21 mouse cellular contexts compared by ENCODE assay signal in genomic region chr19:21340563-21340962, GRCm38 (mm10).
DNase-seq lines count a peak whose midpoint lies in the region; ATAC-seq lines count a peak whose summit lies in the region.
"Had no signal": no experiment of that assay in that cellular context is flagged by ENCODE, and none has a peak within 500 bp of the region (broad histone marks: within the 10 kb centered on the region; RNA-seq: fewer than 3 reads in every experiment).

No protein-coding gene starts in this region.

- peak overlapping the region; percentile 27; the same call in 1 of the 2 replicates for H3K4me2 ChIP-seq in kidney, embryonic 16.5 days (replicated peaks; ENCODE audit: low read depth, low read length)
- H3K4me2 ChIP-seq: forebrain, embryonic 15.5 days; heart, embryonic 15.5 days; neural tube, embryonic 12.5 days had no signal

- H3K27me3 ChIP-seq in kidney, embryonic 16.5 days (ENCODE audit: insufficient read depth, low read length), result no peaks in the 10 kb centered on the region
- H3K27me3 ChIP-seq: forebrain, embryonic 15.5 days; heart, embryonic 15.5 days; neural tube, embryonic 12.5 days had no signal

- DNase-seq in kidney, postnatal 36 days, result no peak
- DNase-seq in right cerebral cortex, postnatal 25 days, result peak; percentile 8
- no peak for DNase-seq in right cerebral cortex, postnatal 4 days
- DNase-seq in gastrocnemius, adult 8-10 months (ENCODE audit: low spot score in 2 of 2), result peak; percentile 32 to 46
- no peak for DNase-seq in lung, adult 18-20 months
- DNase-seq in spleen, adult 18-20 months, result no peak
- DNase-seq: adrenal gland, postnatal 25 days; cerebellum, adult 9-11 months; embryo, embryonic 11 days; heart, adult 11 months; kidney, postnatal 14 days; liver; lung, adult 2 months; thymus, adult 18-20 months had no signal

- H3K9me3 ChIP-seq in kidney, embryonic 16.5 days (ENCODE audit: low read length), result no peaks in the 10 kb centered on the region
- H3K9me3 ChIP-seq: forebrain, embryonic 15.5 days; G1E; heart, embryonic 15.5 days; hindbrain, embryonic 10.5 days; neural tube, embryonic 12.5 days had no signal

- peak; percentile 90 for ATAC-seq in kidney, embryonic 16.5 days (ENCODE audit: low FRiP score, low TSS enrichment)
- ATAC-seq: forebrain, embryonic 15.5 days; inflammation-experienced regulatory T-cells, adult 6 months had no signal

- WGBS in kidney, embryonic 16.5 days, result 47% methylated on average over 8 of the region's 8 CpGs

- no peak overlapping the region for H3K4me3 ChIP-seq in kidney, embryonic 16.5 days (ENCODE audit: low read length)
- H3K4me3 ChIP-seq: forebrain, embryonic 15.5 days; heart, embryonic 15.5 days; hindbrain, embryonic 10.5 days; neural tube, embryonic 12.5 days had no signal

- H3K27ac ChIP-seq in kidney, embryonic 16.5 days (ENCODE audit: low read length), result no peak overlapping the region
- H3K27ac ChIP-seq: forebrain, embryonic 15.5 days; heart, embryonic 15.5 days; hindbrain, embryonic 10.5 days; neural tube, embryonic 12.5 days had no signal

- H3K4me1 ChIP-seq in kidney, embryonic 16.5 days (ENCODE audit: insufficient read depth, low read length), result no peaks in the 10 kb centered on the region
- H3K4me1 ChIP-seq: forebrain, embryonic 15.5 days; heart, embryonic 15.5 days; hindbrain, embryonic 10.5 days; neural tube, embryonic 12.5 days had no signal

- H3K36me3 ChIP-seq in kidney, embryonic 16.5 days (ENCODE audit: insufficient read depth, low read length), result no peaks in the 10 kb centered on the region
- H3K36me3 ChIP-seq: forebrain, embryonic 15.5 days; G1E; heart, embryonic 15.5 days; hindbrain, embryonic 10.5 days; neural tube, embryonic 12.5 days had no signal

- no peak overlapping the region for H3K9ac ChIP-seq in kidney, embryonic 16.5 days (replicated peaks; ENCODE audit: low read length)
- H3K9ac ChIP-seq: forebrain, embryonic 15.5 days; heart, embryonic 15.5 days; neural tube, embryonic 12.5 days had no signal

Comparison
In these comparisons a context has a peak if more than half of its experiments do, and no peak if none do; other contexts are left out.
1. DNase-seq: peak in right cerebral cortex, postnatal 25 days (single experiment) and gastrocnemius, adult 8-10 months (2 of 2); none in kidney, postnatal 36 days (0 of 2), right cerebral cortex, postnatal 4 days (single experiment), lung, adult 18-20 months (0 of 2) and spleen, adult 18-20 months (0 of 2).